Mouse (Mus musculus): Measurements from ENCODE around the gene Sptb. TPM values are rescaled to one million over a fixed set of nuclear protein-coding genes. Genes with fewer than 3 reads are reported as not detected.
A peak's percentile ranks its signal among the peaks of the same experiment; 100 is the strongest.

The Sptb gene
- total and polyA plus RNA-seq, 2 experiments from 2014 or later, result 4.9 to 36.8 TPM

DNA sequence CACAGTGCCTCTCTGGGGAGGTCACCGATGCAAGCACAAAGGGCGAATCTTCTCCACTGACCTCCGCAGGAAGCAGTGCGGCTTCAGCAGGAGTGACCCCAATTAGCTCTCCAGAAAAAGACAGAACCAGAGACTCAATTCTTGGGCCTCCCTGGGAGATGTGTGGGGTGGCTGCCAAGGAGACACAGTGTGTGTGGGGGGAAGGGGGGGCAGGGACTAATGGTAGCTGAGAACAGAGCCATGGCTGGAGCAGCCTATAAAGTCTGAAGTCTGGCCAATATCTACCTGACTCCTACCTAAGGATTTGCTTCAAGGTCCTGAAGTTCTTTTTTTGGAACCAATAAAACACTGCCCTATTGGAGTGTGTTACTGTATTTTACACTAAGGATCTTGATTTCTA lies 105.8 kb downstream of the Sptb start:
- ATAC-seq (ENCODE audit: insufficient read depth, low read depth) (no peak), DNase-seq (ENCODE audit: low spot score) (no peak)
- TF ChIP-seq EP300 (IDR thresholded peaks at IDR 0.05; ENCODE audit: low read depth) (no peak), CTCF (IDR thresholded peaks at IDR 0.05; ENCODE audit: low read depth) (no peak)
- 78% methylated on average over 4 of the region's 4 CpGs for WGBS
- Histone ChIP-seq H3K27me3 (ENCODE audit: control insufficient read depth, insufficient read depth, low read length) (no peaks in the 10 kb centered on the region), H3K27ac (ENCODE audit: low read depth) (no peak overlapping the region), H3K9me3 (replicated peaks; ENCODE audit: control insufficient read depth, low read length) (no peaks in the 10 kb centered on the region), H3K4me2 (ENCODE audit: low read depth, low read length) (no peak overlapping the region), H3K9ac (replicated peaks; ENCODE audit: low read depth, low read length) (no peak overlapping the region), H3K4me1 (ENCODE audit: control insufficient read depth, insufficient read depth) (no peaks in the 10 kb centered on the region), H3K4me3 (ENCODE audit: low read depth, low read length) (no peak overlapping the region), H3K36me3 (replicated peaks; ENCODE audit: control insufficient read depth, insufficient read depth, low read length) (peaks cover 47% of the 10 kb centered on the region)

DNA sequence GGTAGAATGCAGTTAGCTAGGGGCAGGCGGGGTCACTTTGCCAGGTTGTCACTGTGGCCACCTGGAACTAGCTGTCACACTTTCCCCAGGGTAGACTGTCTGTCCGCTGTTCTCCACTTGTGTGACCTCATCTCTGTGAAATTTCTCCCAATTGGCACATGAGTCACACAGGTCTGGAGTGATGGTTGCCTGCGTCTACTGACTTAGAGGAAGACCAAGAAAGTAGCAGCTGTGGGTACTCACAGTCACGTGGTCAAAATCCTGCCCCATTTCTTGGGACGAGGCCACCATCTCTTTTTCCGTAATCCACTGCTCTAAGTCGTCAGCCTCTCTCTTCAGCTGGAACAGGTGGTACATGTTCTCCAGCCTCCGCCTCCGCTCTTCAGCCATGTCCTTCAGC lies 106.6 kb downstream of the Sptb start:
- 0 out of 2 replicates have a peak, but pooled peaks have one; percentile 15 for ATAC-seq (ENCODE audit: insufficient read depth, low read depth)
- Histone ChIP-seq H3K36me3 (replicated peaks; ENCODE audit: control insufficient read depth, insufficient read depth, low read length) (peaks cover 55% of the 10 kb centered on the region), H3K9me3 (replicated peaks; ENCODE audit: control insufficient read depth, low read length) (no peaks in the 10 kb centered on the region), H3K27me3 (ENCODE audit: control insufficient read depth, insufficient read depth, low read length) (no peaks in the 10 kb centered on the region), H3K4me3 (ENCODE audit: low read depth, low read length) (no peak overlapping the region), H3K4me2 (ENCODE audit: low read depth, low read length) (no peak overlapping the region), H3K4me1 (ENCODE audit: control insufficient read depth, insufficient read depth) (no peaks in the 10 kb centered on the region), H3K9ac (replicated peaks; ENCODE audit: low read depth, low read length) (no peak overlapping the region), H3K27ac (ENCODE audit: low read depth) (no peak overlapping the region)
- no peak for TF ChIP-seq EP300 (IDR thresholded peaks at IDR 0.05; ENCODE audit: low read depth)
- no peak for TF ChIP-seq CTCF (IDR thresholded peaks at IDR 0.05; ENCODE audit: low read depth)
- no peak for DNase-seq (ENCODE audit: low spot score)
- WGBS, result 72% methylated on average over 9 of the region's 9 CpGs

DNA sequence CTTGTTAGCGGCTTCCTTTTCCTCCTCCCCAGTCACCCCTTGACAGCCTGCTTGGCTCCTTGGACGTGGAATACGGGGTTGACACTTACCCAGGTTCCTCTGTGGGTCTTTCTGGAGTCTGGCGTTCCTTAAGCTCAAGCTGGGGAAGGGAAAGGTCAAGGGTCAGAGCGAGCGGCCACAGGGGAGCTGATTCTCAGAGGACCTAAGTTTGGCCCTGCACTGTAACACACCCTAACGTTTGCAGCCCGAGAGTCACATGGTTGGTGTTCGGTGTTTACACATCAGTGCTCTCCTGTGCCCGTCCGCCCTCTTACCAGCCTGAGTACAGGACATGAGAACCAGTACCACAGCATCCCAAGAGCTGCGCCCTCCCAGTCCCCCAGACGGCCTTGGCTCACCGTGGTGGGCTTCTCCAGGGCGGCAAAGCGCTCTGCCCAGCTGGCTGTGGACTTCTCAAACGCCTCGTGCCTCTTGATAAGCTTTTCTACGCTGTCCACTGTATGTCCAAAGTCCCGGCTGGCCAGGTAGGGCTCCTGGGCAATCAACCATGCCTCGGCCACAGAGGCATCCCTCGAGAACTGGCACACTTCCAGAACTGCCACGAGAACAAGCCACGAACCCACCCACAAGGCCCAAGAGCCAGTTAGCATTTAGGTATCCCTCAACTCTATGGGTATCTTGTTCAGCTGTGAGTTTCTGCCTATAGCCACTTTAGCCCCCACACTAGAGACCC lies 112.0 kb downstream of the Sptb start:
- no peak overlapping the region for H3K9ac ChIP-seq (replicated peaks; ENCODE audit: low read depth, low read length)
- H3K4me2 ChIP-seq (ENCODE audit: low read depth, low read length), result no peak overlapping the region
- no peaks in the 10 kb centered on the region for H3K4me1 ChIP-seq (ENCODE audit: control insufficient read depth, insufficient read depth)
- no peaks in the 10 kb centered on the region for H3K9me3 ChIP-seq (replicated peaks; ENCODE audit: control insufficient read depth, low read length)
- no peak overlapping the region for H3K4me3 ChIP-seq (ENCODE audit: low read depth, low read length)
- DNase-seq (ENCODE audit: low spot score) (no peak), ATAC-seq (ENCODE audit: insufficient read depth, low read depth) (no peak)
- no peak overlapping the region for H3K27ac ChIP-seq (ENCODE audit: low read depth)
- WGBS, result 73% methylated on average over 24 of the region's 24 CpGs
- H3K27me3 ChIP-seq (ENCODE audit: control insufficient read depth, insufficient read depth, low read length), result no peaks in the 10 kb centered on the region
- TF ChIP-seq EP300 (IDR thresholded peaks at IDR 0.05; ENCODE audit: low read depth) (no peak), CTCF (IDR thresholded peaks at IDR 0.05; ENCODE audit: low read depth) (no peak)
- H3K36me3 ChIP-seq (replicated peaks; ENCODE audit: control insufficient read depth, insufficient read depth, low read length), result peaks cover 38% of the 10 kb centered on the region

DNA sequence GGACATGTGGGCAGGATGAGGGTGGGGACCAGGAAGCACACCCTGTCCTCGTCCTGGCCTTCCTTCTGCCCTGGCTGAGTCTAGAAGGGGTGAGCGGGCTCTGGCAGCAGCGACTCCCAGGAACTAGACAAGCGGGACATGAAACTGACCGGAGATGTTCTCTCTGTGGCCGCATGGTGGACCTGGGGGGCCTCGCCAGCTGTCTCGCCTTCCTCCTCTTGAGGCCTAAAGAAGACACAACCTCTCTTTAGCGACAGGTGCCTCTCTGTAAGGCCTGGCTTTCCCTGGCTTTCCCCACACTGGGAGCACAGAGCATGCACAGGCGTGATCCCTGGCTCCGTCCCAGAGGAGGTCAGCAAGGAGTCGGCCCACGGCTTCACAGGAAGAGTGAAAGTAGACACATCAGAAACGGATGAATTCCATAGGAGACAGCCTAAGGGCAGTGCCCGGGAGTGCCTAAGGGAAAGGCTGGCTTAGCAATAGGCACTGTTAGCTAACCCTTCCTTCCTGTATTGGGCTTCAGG lies 112.7 kb downstream of the Sptb start:
- Histone ChIP-seq H3K27me3 (ENCODE audit: control insufficient read depth, insufficient read depth, low read length) (no peaks in the 10 kb centered on the region), H3K4me1 (ENCODE audit: control insufficient read depth, insufficient read depth) (no peaks in the 10 kb centered on the region), H3K4me3 (ENCODE audit: low read depth, low read length) (no peak overlapping the region), H3K9ac (replicated peaks; ENCODE audit: low read depth, low read length) (no peak overlapping the region), H3K9me3 (replicated peaks; ENCODE audit: control insufficient read depth, low read length) (no peaks in the 10 kb centered on the region), H3K4me2 (ENCODE audit: low read depth, low read length) (no peak overlapping the region), H3K27ac (ENCODE audit: low read depth) (no peak overlapping the region), H3K36me3 (replicated peaks; ENCODE audit: control insufficient read depth, insufficient read depth, low read length) (peaks cover 31% of the 10 kb centered on the region)
- ATAC-seq (ENCODE audit: insufficient read depth, low read depth), result no peak
- TF ChIP-seq EP300 (IDR thresholded peaks at IDR 0.05; ENCODE audit: low read depth) (no peak), CTCF (IDR thresholded peaks at IDR 0.05; ENCODE audit: low read depth) (no peak)
- no peak for DNase-seq (ENCODE audit: low spot score)
- WGBS, result 57% methylated on average over 15 of the region's 15 CpGs

DNA sequence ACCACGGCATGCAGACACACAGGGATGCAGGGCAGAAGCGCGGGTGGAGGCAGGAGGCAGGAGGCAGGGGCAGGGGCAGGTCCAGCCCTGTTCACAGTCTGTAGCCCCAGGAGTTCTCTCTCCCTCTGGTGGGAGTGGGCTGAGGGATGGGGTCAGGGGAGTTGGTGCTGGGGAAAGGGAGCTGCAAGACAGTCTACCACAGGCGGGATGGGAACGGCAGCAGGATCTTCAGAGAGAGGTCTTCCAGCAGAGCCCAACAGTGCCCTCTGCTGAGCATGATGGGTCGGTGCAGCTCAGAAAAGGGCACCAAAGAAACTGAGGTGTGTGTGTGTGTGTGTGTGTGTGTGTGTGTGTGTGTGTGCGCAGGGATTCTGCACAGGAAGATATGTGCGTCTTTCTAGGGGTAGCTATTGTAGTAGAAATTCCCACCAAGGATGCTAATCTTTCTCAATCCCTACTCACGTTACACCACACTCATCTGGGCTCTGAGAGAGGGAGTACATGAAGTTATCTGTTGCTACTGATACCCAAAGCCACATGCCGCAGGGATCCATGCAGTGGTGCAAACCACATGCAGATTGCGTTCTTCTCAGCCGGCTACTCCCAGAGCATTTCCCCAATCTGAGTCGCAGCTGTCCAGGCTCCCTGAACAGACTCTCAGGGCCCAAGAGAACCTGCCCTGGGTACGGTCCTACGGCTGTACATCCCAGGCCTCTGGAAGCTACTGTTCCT lies 113.9 kb downstream of the Sptb start:
- Histone ChIP-seq H3K9me3 (replicated peaks; ENCODE audit: control insufficient read depth, low read length) (no peaks in the 10 kb centered on the region), H3K9ac (replicated peaks; ENCODE audit: low read depth, low read length) (no peak overlapping the region), H3K36me3 (replicated peaks; ENCODE audit: control insufficient read depth, insufficient read depth, low read length) (peaks cover 23% of the 10 kb centered on the region; the same call in 1 of the 2 replicates), H3K27ac (ENCODE audit: low read depth) (no peak overlapping the region), H3K4me3 (ENCODE audit: low read depth, low read length) (no peak overlapping the region), H3K4me1 (ENCODE audit: control insufficient read depth, insufficient read depth) (no peaks in the 10 kb centered on the region), H3K27me3 (ENCODE audit: control insufficient read depth, insufficient read depth, low read length) (no peaks in the 10 kb centered on the region), H3K4me2 (ENCODE audit: low read depth, low read length) (no peak overlapping the region)
- WGBS, result 51% methylated on average over 15 of the region's 15 CpGs
- DNase-seq (ENCODE audit: low spot score) (peak; percentile 60), ATAC-seq (ENCODE audit: insufficient read depth, low read depth) (0 out of 2 replicates have a peak, but pooled peaks have one; percentile 6)
- TF ChIP-seq EP300 (IDR thresholded peaks at IDR 0.05; ENCODE audit: low read depth), result no peak
- peak; percentile 89 for TF ChIP-seq CTCF (IDR thresholded peaks at IDR 0.05; ENCODE audit: low read depth)

Data from heart, postnatal 0 days (tissue).